Mouse (Mus musculus) megakaryocyte, embryonic 14.5 days (primary cell): ENCODE data around the gene Myo1h.

ENCODE experiments used
- FLI1 ChIP-seq: IDR thresholded peaks from 2 replicates; pipeline ENCODE4 v1.6.1; 2012; ENCODE audit warnings: low read length, inconsistent platforms, mixed read lengths
- GATA1 ChIP-seq: IDR thresholded peaks from 3 replicates; pipeline ENCODE4 v1.6.1; 2012; ENCODE audit warnings: mixed read lengths, low read length, inconsistent platforms, borderline replicate concordance

GRCm38 (mm10) chr5:114288874-114289273 is at the start of gene Myo1h:
- TF ChIP-seq GATA1 (no peak), FLI1 (no peak)
